ENCODE assay signal across 8 mouse cellular contexts in genomic region chr8:87961108-87961507, GRCm38 (mm10). TPM values are rescaled to one million over a fixed set of nuclear protein-coding genes. Genes with fewer than 3 reads are reported as not detected.
DNase-seq lines count a peak whose midpoint lies in the region; ATAC-seq and TF ChIP-seq lines count a peak whose summit lies in the region.

No protein-coding gene starts in this region.

- no peaks in the 10 kb centered on the region for H3K4me1 ChIP-seq in bone marrow macrophage, adult 2 months (ENCODE audit: control insufficient read depth, insufficient read depth, low read length)
- H3K4me1 ChIP-seq in forebrain, embryonic 14.5 days (ENCODE audit: control insufficient read depth, insufficient read depth, low read length) = peaks cover 29% of the 10 kb centered on the region
- H3K4me1 ChIP-seq in hindbrain, embryonic 14.5 days (replicated peaks; ENCODE audit: control insufficient read depth, insufficient read depth, low read length) = peaks cover 44% of the 10 kb centered on the region
- H3K4me1 ChIP-seq in midbrain, postnatal 0 days (ENCODE audit: insufficient read depth, low read length) = peaks cover 18% of the 10 kb centered on the region

- no peak for TF ChIP-seq POLR2A in bone marrow macrophage, adult 2 months (IDR thresholded peaks at IDR 0.05; ENCODE audit: borderline replicate concordance, low read depth, low read length)

- no peak overlapping the region for H3K4me3 ChIP-seq in bone marrow macrophage, adult 2 months (ENCODE audit: insufficient read depth, low read length)
- peak overlapping the region; percentile 85 for H3K4me3 ChIP-seq in forebrain, embryonic 14.5 days (ENCODE audit: low read depth, low read length)
- peak overlapping the region; percentile 92 for H3K4me3 ChIP-seq in hindbrain, embryonic 14.5 days (replicated peaks; ENCODE audit: low read length)
- H3K4me3 ChIP-seq in midbrain, postnatal 0 days (ENCODE audit: low read depth, low read length) = peak overlapping the region; percentile 87

- H3K36me3 ChIP-seq in forebrain, embryonic 14.5 days (ENCODE audit: control insufficient read depth, insufficient read depth, low read length) = no peaks in the 10 kb centered on the region
- H3K36me3 ChIP-seq in hindbrain, embryonic 14.5 days (replicated peaks; ENCODE audit: control insufficient read depth, insufficient read depth) = no peaks in the 10 kb centered on the region
- H3K36me3 ChIP-seq in midbrain, postnatal 0 days (ENCODE audit: insufficient read depth, low read length) = no peaks in the 10 kb centered on the region

- no peak for ATAC-seq in forebrain, embryonic 14.5 days
- ATAC-seq in hindbrain, embryonic 14.5 days (ENCODE audit: low FRiP score) = no peak
- no peak for ATAC-seq in midbrain, postnatal 0 days (ENCODE audit: low FRiP score)

- intact Hi-C loops in heart, postnatal 25 days (cut with DNase I) = loop anchor here (1.0 to 10.0 kb wide), 4 partner anchors 62 to 246 kb away; no protein-coding TSS in a partner anchor

- H3K27me3 ChIP-seq in forebrain, embryonic 14.5 days (replicated peaks; ENCODE audit: control insufficient read depth, insufficient read depth, low read length) = peaks cover 12% of the 10 kb centered on the region; the same call in 1 of the 2 replicates
- 0 out of 2 replicates have a peak, but pooled peaks cover 6% of the 10 kb centered on the region for H3K27me3 ChIP-seq in hindbrain, embryonic 14.5 days (ENCODE audit: control insufficient read depth, insufficient read depth, low read length)
- H3K27me3 ChIP-seq in midbrain, postnatal 0 days (ENCODE audit: insufficient read depth, low read length) = no peaks in the 10 kb centered on the region

- TF ChIP-seq CTCF in bone marrow macrophage, adult 2 months (IDR thresholded peaks at IDR 0.05; ENCODE audit: low read depth, low read length) = peak; percentile 50
- TF ChIP-seq CTCF in midbrain, postnatal 0 days (IDR thresholded peaks at IDR 0.05) = peak; percentile 75

- DNase-seq in heart, adult 18-20 months = peak; percentile 46 to 71
- DNase-seq in heart, postnatal 25 days (ENCODE audit: low spot score) = no peak
- DNase-seq in forebrain, embryonic 14.5 days (ENCODE audit: low spot score) = peak; percentile 51
- no peak for DNase-seq in hindbrain, embryonic 14.5 days (ENCODE audit: low spot score)
- peak; percentile 38 for DNase-seq in liver
- no peak for DNase-seq in midbrain, postnatal 0 days (ENCODE audit: low spot score)
- no peak for DNase-seq in T-cell, adult 2 months (ENCODE audit: low spot score)

- H3K4me2 ChIP-seq in forebrain, embryonic 14.5 days (ENCODE audit: low read length) = peak overlapping the region; percentile 85
- H3K4me2 ChIP-seq in hindbrain, embryonic 14.5 days (replicated peaks) = peak overlapping the region; percentile 97
- H3K4me2 ChIP-seq in midbrain, postnatal 0 days (ENCODE audit: low read depth, low read length, poor library complexity, severe bottlenecking) = peak overlapping the region; percentile 99

- 2% methylated on average over 20 of the region's 20 CpGs for WGBS in forebrain, embryonic 14.5 days
- under 1% methylated on average over 20 of the region's 20 CpGs for WGBS in hindbrain, embryonic 14.5 days
- WGBS in midbrain, postnatal 0 days = 2% methylated on average over 19 of the region's 20 CpGs

- no peak overlapping the region for H3K27ac ChIP-seq in bone marrow macrophage, adult 2 months (ENCODE audit: insufficient read depth, low read depth, low read length)
- no peak overlapping the region for H3K27ac ChIP-seq in forebrain, embryonic 14.5 days (ENCODE audit: low read depth, low read length)
- peak overlapping the region; percentile 98; the same call in 1 of the 2 replicates for H3K27ac ChIP-seq in hindbrain, embryonic 14.5 days
- 0 out of 2 replicates have a peak overlapping the region, but pooled peaks have one; percentile 85 for H3K27ac ChIP-seq in midbrain, postnatal 0 days (ENCODE audit: low read depth, low read length)

- H3K9ac ChIP-seq in forebrain, embryonic 14.5 days (ENCODE audit: low read length) = peak overlapping the region; percentile 59
- peak overlapping the region; percentile 96; the same call in 1 of the 2 replicates for H3K9ac ChIP-seq in hindbrain, embryonic 14.5 days
- no peak overlapping the region for H3K9ac ChIP-seq in midbrain, postnatal 0 days (replicated peaks; ENCODE audit: low read length, poor library complexity, severe bottlenecking)

- H3K9me3 ChIP-seq in forebrain, embryonic 14.5 days (replicated peaks; ENCODE audit: control insufficient read depth, low read length) = no peaks in the 10 kb centered on the region
- no peaks in the 10 kb centered on the region for H3K9me3 ChIP-seq in hindbrain, embryonic 14.5 days (ENCODE audit: control insufficient read depth, low read length)
- no peaks in the 10 kb centered on the region for H3K9me3 ChIP-seq in midbrain, postnatal 0 days (ENCODE audit: low read length)

RNA-seq across cellular contexts. Expression of gene Zfp423, which starts 1.7 kb away (rescaled TPM):
- 1 to 10 TPM; 3.6 to 4.9 TPM for total RNA-seq in heart, adult 18-20 months (2021)
- 1 to 10 TPM; 6.1 to 6.7 TPM for total RNA-seq in heart, postnatal 25 days (2021)
- polyA plus RNA-seq in bone marrow macrophage, adult 2 months (2012; ENCODE audit: insufficient read depth, insufficient read length, missing spikeins) = not detected in 2 replicates
- 26.4 and 27.9 TPM in 2 replicates for polyA plus RNA-seq in forebrain, embryonic 14.5 days (2014; fragmentation: Nextera tagmentation; extraction: Ambion mirVana)
- polyA plus RNA-seq in hindbrain, embryonic 14.5 days (2014; fragmentation: Nextera tagmentation; extraction: Ambion mirVana) = 42.3 and 45.6 TPM in 2 replicates
- 53.6 and 57.5 TPM in 2 replicates for total RNA-seq in midbrain, postnatal 0 days (2014; rRNA removed)
- polyA plus RNA-seq in midbrain, postnatal 0 days (2015; fragmentation: Nextera tagmentation; extraction: Ambion mirVana) = 17.9 and 22.9 TPM in 2 replicates

Comparison
In these comparisons a context has a peak if more than half of its experiments do, and no peak if none do; other contexts are left out.
1. DNase-seq: peak in heart, adult 18-20 months (2 of 2), forebrain, embryonic 14.5 days (single experiment) and liver (single experiment); none in heart, postnatal 25 days (single experiment), hindbrain, embryonic 14.5 days (single experiment), midbrain, postnatal 0 days (single experiment) and T-cell, adult 2 months (single experiment).
2. H3K27ac ChIP-seq: peak in hindbrain, embryonic 14.5 days (single experiment) and midbrain, postnatal 0 days (single experiment); none in bone marrow macrophage, adult 2 months (single experiment) and forebrain, embryonic 14.5 days (single experiment).
3. RNA of gene Zfp423, which starts 1.7 kb away (polyA plus RNA-seq): 42.3 to 45.6 TPM in hindbrain, embryonic 14.5 days, 26.4 to 27.9 TPM in forebrain, embryonic 14.5 days and 17.9 to 22.9 TPM in midbrain, postnatal 0 days; not detected in bone marrow macrophage, adult 2 months; every median in the first group is over 10 times any median in the second.
4. Peak in every context shown above with its lines, with median percentiles within 50 percentile points of each other: H3K4me2 ChIP-seq.